Mouse (Mus musculus) G1E (cell line): ENCODE measurements around the gene Atg10.

Experiments
- CTCF ChIP-seq: IDR thresholded peaks from 2 replicates; pipeline ENCODE4 v1.5.1; 2012; ENCODE audit warnings: low read depth, low read length, inconsistent platforms, mixed read lengths
- GATA1 ChIP-seq: IDR thresholded peaks from 2 replicates; pipeline ENCODE4 v1.6.1; 2012; ENCODE audit warnings: borderline replicate concordance, low read length, inconsistent platforms, mixed read lengths
- GATA2 ChIP-seq: IDR thresholded peaks from 2 replicates; pipeline ENCODE4 v1.6.1; 2012; ENCODE audit warnings: low read depth, low read length, inconsistent platforms, borderline replicate concordance
- POLR2AphosphoS5 ChIP-seq: IDR thresholded peaks from 2 replicates; pipeline ENCODE4 v1.6.1; 2012; ENCODE audit warnings: low read depth, low read length, inconsistent platforms; ENCODE audit not compliant: insufficient replicate concordance
- TAL1 ChIP-seq: conservative IDR thresholded peaks from 2 replicates; pipeline ENCODE4 v1.6.1; 2012; ENCODE audit warnings: low read depth, low read length, inconsistent platforms, mixed read lengths

DNA sequence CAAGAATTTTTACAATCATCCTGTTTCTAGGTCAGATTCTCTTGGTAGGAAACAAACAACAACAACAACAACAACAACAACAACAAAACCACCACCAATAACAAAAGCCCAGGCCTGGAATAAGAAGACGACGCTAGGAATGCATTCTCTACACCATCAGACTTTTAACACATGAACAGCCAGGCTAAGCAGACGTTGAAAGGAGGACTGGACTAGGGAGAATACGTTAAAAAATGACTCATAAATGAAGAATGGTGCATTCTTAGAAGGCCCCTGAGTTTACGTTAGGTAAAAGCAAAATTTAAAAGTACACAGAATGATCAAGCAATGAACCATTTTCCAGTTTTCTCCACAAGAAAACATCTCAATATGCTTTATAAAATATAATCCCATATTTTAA, 185.1 kb downstream of the Atg10 start:
- TF ChIP-seq CTCF (no peak), GATA1 (no peak), POLR2AphosphoS5 (no peak), TAL1 (no peak), GATA2 (no peak)
